Mouse (Mus musculus): ENCODE results near the gene Tmem131l.
"Not testable (repeated sequence)": the region's sequence is repeated elsewhere in the genome, so short reads cannot be mapped to it uniquely, and the experiment has no call there.

Tmem131l gene

DNA sequence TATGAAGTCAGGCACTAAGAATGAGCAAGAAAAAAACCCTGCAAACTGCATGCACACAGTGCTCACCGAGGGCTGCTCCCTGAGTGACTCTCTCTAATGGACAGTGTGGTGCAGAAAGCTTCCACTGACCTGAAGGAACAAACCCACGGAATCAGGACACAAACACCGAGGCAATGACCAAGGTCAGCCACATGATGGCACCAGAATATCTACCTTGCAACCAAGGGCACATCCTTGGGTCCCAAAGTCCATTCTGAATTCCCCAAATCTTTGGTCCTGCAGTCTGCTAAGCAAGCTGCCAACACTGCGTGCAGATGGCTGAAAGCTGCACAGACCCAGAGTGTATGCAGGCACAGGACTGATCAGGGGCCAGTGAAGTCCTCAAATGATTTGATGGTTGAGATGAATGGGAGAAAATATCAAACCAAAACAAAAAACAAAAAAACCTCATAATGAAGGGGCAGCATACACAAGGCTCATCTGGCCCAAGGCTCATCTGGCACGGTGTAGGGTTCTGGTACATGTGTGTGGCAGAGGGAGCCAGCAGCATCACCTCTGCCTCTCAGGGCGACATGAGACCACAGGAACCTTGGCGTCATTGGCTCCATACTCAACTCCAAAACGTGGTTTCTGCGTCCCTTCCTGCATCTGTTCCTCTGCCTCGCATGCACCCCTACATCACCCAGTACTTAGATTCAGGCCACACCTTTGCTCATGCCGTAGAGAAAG is 124.0 kb downstream of the Tmem131l start:
- DNase-seq (ENCODE audit: low read depth in 1 of 2, low spot score in 2 of 2) = no peak

DNA sequence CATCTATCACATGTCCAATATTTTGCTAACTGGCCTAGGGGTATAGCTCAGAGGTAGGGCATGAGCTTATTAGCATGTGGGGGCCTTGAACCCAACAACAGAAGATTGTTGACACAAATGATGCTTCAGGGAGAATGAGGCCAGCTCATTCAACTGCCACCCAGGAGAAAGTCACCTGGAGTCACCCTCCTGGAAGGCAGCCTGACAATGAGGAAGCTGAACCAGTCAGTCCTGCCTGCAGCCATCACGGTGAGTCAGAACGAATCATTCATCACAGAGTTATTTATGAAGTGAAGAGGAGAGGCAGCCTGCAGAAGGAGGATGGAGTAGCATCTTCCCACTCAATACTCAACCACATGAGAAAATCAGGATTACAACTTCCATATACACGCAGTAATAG is 124.9 kb downstream of the Tmem131l start:
- DNase-seq (ENCODE audit: low read depth in 1 of 2, low spot score in 2 of 2) = no peak

DNA sequence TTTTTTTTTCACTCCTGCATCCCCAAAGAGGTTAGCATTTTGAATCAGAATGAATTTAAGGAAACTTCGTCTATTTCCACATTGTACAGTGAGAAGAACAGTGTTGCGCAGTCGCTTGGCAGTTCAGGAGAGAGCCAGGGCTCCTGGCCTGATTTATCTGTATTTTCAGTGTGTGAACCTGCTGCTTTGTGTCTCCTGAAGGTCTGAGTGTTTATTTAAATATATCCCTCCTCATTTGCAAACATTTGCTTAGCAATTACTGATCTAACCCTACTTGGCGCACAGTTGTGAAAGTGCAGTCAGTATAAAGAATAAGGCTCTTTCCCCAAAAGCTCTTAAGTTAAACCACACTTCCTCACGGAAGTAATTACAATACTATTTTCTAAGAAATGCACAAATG is 129.3 kb downstream of the Tmem131l start:
- DNase-seq (ENCODE audit: low read depth in 1 of 2, low spot score in 2 of 2) = no peak

DNA sequence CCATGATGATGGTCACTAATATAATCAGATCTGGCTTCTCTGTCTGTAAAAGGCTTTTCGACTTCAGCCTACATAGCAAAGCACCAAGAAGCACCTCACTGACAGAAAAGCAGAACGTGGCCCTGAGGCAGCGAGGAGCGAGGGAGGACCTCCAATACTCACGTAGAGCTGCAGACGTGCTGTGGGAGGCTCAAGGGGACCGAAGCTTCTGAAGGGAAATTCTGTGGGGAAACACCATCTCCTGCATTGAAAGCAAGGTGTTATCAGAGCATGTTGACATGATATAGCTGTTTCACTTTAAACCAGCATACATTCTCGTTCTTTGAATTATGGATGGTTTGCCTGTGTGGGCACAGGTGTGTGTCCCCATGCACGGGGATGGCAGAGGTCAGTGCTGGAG is 133.8 kb downstream of the Tmem131l start:
- DNase-seq (ENCODE audit: low read depth in 1 of 2, low spot score in 2 of 2) = no peak

DNA sequence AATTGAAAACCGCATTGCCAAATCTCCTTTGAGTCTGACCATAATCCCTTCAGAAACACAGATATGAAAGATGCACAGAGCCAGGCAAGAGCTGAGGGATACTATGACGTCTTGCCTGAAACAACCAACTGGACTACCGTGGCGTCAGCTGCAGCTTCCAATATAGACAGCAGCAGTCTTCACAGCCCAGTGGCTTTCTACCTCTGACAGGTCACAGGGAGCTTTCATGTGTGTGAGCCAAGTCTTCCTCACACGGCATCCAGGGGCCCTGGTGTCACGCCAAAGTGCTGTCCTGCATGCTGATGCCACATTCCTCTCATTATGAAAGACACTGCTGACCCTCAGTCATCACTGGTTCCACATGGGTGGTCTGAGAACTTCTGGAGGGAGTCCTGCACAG is 134.8 kb downstream of the Tmem131l start:
- no peak for DNase-seq (ENCODE audit: low read depth in 1 of 2, low spot score in 2 of 2)

DNA sequence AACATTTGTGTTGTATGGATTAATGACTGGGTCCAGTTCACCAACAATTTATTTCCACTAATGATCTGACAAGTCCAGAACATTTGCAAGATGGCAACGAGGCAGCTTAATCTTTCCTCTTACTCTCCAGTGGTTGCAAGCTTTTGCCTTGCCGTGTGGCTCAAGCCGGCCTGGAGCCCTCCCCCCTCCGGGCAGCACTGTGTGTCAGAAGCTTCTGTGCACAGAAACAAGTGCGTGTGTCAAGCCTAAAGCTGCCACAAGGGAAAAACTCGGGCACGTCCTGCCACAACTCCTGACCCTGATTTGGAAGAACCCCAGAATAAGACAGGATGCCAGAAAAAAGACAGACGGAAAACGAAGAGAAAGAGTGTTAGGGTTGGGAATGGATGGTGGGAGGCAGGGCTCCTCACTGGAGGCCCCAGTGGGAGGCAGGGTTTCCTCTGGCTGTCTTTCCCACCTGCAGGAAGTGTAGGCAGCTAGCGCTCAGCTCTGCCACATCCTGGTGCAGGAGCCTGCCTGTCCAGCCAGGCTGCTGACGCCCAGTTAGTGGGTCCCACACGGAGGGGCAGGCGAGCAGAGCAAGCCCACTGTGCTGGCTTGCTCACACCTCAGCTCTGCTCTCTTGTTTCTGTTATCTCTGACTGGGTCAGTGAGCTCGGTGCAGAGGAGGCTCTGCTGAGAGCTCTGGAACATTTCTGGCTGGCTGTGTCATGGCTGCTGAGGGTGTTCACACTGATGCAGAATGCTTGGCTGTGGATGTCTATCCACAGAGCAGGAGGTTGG is 135.6 kb downstream of the Tmem131l start:
- no peak for DNase-seq (ENCODE audit: low read depth in 1 of 2, low spot score in 2 of 2)

DNA sequence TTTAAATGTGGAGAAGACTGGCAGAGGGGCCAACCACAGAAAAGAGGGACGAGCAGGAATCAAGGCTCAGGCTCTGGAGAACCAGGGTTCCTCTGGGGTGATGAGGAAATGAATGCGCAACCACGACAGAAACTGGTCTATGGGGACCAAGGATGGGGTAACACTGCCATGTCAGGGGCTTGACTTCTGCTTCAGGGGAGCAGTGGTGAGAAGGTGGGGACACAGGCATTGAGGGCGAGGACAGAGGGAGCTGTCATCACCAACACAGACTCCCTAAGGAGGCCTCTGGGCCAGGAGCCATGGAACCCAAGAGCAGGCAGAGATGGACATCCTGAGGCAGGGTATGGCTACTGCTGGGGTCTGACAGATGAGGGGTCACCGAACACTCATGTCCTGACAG is 137.0 kb downstream of the Tmem131l start:
- DNase-seq (ENCODE audit: low read depth in 1 of 2, low spot score in 2 of 2) = no peak

DNA sequence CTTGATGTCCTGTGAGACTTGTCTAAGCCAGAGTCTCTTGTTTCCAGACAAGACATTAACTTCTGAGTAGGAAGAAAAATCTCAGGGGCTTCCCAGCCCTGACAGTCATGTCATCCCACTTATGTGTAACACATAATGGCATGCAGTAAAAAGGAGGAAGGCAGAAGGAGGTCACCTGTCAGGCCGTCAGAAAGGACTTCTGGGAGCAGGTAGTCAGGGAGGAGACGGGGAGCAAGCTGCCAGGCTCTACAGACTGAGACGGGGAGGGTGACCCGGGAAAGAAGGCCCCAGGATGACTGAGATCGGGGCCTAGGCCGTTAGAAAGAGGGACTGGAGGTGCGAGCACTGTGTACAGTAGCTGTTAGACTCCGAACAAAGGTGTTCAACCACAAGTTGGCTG is 137.5 kb downstream of the Tmem131l start:
- DNase-seq (ENCODE audit: low read depth in 1 of 2, low spot score in 2 of 2) = no peak

DNA sequence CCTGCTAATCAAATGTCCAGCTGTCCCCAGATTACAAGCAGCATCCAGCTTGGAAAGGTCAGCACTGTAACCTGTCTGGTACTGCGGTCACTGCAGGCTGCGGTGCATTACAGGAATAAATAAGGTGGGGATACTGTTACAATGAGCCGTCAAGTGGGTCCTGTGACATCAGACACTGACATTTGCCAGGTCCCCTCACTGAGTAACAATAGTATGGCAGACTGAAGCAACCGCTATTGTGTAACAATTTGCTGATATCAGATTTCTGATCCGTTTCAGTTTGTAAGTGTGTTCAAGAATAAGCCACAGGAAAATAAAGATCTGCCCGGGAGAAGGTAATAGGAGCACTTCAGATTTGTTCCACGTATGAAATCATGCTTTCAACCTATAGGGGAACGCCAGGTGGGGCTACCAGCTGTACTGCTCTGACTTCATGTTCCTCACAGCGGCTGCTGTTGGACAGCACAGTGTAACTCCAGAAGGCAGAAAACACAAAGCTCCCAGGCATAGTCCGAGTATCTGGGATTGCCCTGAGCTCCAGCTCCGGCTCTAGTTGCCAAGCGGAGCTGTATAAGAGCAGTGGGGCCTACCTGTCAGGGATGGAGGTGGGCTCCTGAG is 139.1 kb downstream of the Tmem131l start:
- DNase-seq (ENCODE audit: low read depth in 1 of 2, low spot score in 2 of 2) = no peak

DNA sequence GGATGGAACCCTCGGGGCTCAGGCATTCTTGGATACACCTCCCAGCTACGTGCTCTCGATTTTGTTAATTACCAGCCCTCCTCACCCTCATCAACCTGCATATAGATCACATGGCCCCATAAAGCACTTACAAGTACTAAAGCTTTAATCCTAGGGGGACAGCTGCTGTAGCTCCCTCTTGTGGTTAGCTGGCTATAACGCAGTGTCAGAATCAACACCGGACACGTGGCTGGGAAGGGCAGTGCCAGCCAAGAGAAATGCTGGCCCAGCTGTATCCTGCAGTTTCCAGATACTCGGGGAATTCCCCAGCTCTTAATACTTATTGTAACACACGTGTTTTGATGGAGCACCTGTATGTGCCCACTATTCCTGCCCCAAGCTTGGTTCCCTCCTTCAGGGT is 140.4 kb downstream of the Tmem131l start:
- DNase-seq (ENCODE audit: low read depth in 1 of 2, low spot score in 2 of 2) = peak in 1 of 2 experiments; percentile 34

DNA sequence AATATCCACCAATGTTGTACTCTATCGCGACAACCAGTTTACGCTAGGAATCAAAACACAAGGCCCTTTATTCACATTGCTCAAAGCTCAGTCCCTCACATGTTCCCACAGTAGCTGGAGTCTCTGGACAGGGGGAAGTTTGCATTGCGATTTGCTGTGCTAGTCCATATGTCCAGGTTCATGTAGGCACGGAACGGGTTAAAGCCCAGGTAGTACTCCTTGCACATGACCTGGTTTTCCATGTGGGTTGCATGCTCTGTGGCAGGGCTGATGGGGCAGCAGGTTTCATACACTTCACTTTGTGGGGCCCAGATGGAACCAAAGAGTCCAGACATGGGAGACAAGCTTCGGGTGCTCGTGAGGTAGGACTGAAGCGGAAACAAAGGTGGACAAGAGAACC is 141.7 kb downstream of the Tmem131l start:
- DNase-seq (ENCODE audit: low read depth in 1 of 2, low spot score in 2 of 2) = no peak

DNA sequence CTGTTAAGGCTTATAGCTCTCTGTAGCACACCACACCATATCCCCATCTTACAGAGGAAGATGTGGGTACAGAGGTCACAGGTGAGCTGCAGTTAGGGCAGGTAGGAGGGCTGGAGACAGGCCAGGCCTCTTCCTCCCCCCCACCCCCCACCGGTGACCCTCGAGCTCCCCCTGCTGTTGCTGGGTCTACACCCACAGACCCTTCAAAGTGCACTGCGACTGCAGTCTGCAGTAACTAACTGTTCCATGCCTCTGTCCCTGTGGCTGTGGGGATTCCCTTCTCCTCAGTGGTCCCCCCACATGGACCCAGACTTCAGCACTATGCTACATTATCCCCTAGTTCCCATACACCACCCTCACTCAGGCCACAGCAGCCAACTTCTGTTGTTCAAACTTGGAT is 144.2 kb downstream of the Tmem131l start:
- no peak for DNase-seq (ENCODE audit: low read depth in 1 of 2, low spot score in 2 of 2)

DNA sequence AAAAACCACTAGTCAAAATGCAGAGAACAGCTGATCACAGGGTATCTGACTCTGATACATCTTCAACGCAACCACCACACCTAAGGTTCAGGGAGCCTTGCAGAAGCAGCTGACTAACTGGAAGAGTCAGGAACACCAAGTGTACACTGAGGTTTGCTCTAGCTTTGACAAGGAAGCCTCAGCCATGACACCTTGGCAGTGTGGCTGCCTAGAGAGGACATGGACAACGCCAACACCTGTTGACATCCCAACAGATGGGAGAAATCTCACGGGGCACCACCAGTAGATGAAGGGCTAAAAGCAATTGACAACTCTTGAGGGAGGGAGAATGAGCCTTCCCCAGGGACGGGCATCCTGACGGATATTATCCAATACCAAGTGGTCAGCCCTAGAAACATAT is 144.9 kb downstream of the Tmem131l start:
- no peak for DNase-seq (ENCODE audit: low read depth in 1 of 2, low spot score in 2 of 2)

DNA sequence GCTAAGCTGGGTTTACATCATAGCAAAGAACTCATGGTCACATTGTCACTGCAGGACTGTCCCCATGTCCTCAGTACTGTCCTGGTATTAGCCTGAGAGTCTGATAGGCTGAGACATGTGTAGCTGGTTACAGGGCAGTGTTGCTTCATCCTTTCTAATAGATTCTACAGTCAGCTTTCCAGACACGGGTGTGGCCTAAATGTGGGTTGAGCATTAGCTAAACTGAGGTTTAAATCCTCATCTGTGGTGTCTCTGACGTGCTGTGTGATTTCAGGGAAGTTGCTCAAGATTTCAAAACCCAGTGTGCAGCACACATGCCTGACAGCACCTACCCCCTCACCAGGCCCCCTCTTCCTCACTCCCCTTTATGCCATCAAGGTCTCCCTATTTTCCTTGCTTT is 154.8 kb downstream of the Tmem131l start:
- DNase-seq (ENCODE audit: low read depth in 1 of 2, low spot score in 2 of 2) = peak; percentile 65

DNA sequence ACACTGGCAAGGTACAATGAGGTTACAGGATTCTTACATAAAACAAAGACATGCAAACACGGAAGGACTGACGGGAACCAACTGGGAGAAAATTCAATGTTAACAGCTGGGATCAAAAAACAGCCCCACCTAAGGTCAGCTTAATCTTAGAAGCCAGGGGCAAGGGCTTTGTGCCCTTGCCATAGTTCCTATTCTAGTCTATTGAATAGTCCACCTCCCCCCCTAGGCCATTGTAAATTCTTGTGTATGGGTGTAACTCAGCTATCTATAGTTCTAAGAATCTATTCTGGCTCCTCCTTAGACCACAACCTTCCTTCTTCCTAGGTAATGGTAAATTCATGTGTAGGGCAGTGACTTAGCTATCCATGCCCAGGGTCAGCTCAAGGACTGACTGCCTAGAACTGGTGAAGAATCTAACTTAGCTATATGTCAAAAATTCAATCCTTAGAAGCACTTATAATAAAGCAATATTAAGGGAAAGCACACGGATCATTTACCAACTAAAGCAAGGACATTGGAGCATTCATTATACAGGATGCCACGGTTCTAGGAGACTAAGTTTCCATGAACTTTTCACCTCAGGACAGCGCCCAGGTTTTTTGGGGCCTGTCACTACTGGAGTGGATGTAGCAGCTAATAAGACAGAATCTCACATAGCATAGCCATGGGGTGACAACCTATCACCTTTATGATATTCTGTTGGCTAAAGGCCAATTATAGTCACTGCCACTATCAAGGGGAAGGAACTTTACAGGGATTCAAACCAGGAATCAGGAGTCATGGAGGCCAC is 160.5 kb downstream of the Tmem131l start:
- not testable (repeated sequence) for DNase-seq (ENCODE audit: low read depth in 1 of 2, low spot score in 2 of 2)

DNA sequence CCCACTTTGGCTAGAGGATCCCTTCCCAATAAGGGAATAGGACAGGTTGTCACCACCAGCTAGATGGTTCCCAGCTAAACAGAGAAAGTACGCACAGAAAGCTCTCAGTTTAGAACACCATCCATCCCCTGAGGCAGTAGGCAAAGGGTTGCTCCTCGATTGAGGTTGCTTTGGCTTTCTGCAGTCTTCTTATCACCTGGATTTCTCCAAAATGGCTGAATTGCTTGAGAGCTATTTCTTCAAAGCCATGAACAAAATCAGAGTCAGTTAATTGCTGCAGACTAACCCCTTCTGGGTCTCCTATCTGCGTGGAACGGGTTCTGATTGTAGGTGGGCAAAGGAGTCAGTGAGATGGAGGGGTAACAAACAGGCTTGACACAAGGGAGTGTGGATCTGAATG is 161.2 kb downstream of the Tmem131l start:
- DNase-seq (ENCODE audit: low read depth in 1 of 2, low spot score in 2 of 2) = no peak

DNA sequence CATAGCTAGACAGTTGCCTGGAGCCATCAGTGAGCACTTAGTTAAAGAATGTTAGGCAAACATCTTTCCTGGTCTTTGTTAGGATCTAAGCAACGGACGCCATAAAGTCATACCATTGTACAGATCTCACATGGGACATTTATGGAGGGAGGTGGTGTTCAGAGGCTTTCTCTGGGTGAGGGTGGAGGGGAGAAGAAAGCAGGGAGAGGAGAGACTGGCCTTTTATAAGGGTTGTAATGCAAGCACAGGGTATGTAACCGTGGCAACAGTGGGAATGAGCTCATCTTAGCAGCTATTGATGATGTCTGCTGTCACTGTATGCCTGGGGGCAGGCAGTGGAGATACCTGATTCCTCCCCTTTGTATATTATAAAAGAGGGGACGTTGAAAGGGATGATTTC is 163.7 kb downstream of the Tmem131l start:
- no peak for DNase-seq (ENCODE audit: low read depth in 1 of 2, low spot score in 2 of 2)

DNA sequence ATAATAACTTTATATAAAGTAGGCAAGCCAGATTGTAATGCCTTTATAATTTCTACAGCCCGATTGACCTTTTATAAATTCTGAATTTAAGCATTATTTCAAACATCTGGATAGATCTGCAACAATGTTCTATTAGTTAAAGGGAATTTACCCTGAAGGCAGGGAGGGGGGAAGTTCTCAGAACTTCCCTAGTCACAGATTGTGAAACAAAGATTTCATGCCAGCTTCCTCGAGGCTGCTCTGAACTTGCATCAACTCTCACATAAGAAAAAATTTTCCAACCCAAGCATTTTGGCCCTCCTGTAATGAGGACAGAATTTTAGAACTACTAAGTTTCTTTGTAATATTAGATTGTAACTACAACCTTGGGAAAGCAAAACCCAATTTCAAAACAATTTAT is 164.9 kb downstream of the Tmem131l start:
- not testable (repeated sequence) for DNase-seq (ENCODE audit: low read depth in 1 of 2, low spot score in 2 of 2)

DNA sequence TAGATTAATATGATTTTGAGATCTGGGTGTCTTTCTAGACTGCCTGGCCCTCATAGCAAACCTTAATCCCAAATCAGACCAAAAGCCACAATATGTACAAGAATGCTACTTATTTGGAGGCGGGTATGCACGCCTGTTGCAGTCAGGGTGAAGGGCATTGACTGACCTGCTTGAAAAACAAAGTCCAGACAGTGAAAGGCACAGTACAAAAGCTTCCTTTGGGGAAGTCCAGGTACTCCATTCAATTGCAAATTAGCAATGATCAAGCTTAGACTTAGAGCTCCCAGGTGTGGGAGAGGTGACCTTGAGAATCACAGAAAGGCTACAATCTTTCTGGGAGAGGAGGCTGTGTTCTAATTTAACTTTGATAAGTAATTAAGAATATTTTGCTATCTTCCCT is 167.1 kb downstream of the Tmem131l start:
- not testable (repeated sequence) for DNase-seq (ENCODE audit: low read depth in 1 of 2, low spot score in 2 of 2)

DNA sequence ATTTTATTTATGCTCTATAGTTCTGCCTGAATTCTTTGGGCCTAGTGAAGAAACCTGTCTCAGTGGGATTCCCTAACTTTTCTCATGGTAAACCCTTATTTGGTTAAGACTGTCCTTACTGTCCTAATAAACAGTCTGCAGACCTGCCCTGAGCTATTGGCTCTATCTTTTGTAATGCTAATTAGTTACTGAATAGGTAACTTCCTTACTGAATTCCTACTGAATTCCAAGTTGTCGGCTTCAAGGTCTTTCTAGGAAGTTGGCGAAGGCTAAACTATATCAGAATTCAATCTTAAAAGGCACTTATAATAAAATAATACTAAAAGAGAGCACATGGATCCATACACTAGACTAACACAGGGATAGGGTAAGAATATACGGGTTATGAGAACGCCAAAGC is 168.0 kb downstream of the Tmem131l start:
- DNase-seq (ENCODE audit: low read depth in 1 of 2, low spot score in 2 of 2) = not testable (repeated sequence)

DNA sequence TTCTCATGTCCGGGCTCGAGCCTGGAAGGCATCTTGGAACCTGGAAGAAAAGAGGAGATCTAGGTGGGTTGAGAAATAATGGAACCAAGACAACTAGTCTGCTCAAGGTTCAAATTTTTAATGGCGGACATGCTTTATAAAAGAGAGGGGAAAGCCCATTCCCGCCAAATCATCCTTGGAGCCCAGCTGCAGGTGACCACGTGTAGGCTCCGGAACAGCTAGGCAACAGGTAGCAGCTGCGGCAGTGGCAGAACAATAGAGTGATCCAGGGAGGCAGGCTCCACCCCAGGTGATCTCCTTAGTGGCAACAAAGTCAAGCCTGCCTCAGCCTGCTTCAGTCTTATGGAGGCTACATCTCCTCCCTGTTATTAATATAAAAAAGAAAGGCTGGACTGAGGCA is 168.4 kb downstream of the Tmem131l start:
- not testable (repeated sequence) for DNase-seq (ENCODE audit: low read depth in 1 of 2, low spot score in 2 of 2)

Measured in monocyte, adult 2 months (primary cell).